Mouse (Mus musculus): ENCODE data around the gene Ptprb. TPM values are rescaled to one million over a fixed set of nuclear protein-coding genes. Genes with fewer than 3 reads are reported as not detected.

Ptprb gene
- total RNA-seq (2014; rRNA removed) (6.3 and 9.8 TPM in 2 replicates), polyA plus RNA-seq (2015; fragmentation: Nextera tagmentation; extraction: Ambion mirVana) (1.4 and 2.3 TPM in 2 replicates)

DNA sequence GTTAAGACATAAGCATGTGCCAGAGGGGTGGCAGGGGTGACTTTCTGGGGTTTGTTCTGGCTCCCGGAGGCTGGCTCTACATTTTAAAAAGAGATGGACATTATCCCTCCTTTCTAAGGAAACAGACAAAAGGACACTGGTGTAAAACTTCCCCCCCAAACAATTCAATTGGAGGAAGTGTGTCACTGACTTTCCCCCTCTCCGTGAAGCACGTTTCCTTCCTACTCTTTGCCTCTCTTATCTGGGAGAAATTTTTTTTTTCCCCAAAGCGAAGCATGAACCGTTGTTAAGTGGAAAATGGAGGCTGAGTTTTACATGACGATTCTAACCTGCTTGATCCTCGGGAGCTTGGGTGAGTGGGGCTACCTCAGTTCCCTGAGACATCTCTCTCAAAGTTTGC lies at the start of gene Ptprb:
Ptprb (plus strand) TSS at position 244 of the 400 bp plus-strand sequence.
- Histone ChIP-seq H3K4me3 (ENCODE audit: low read depth, low read length) (no peak within 1 kb of the TSS), H3K27me3 (ENCODE audit: insufficient read depth, low read length) (no peaks in the 10 kb centered on the region), H3K36me3 (ENCODE audit: insufficient read depth) (no peaks in the 10 kb centered on the region), H3K9me3 (ENCODE audit: low read length) (no peaks in the 10 kb centered on the region), H3K4me1 (ENCODE audit: insufficient read depth) (no peaks in the 10 kb centered on the region), H3K4me2 (ENCODE audit: low read depth) (no peak within 1 kb of the TSS), H3K9ac (no peak within 1 kb of the TSS), H3K27ac (ENCODE audit: low read depth, low read length) (no peak within 1 kb of the TSS)
- WGBS, result 76% methylated on average over 7 of the region's 7 CpGs
- no peak for TF ChIP-seq CTCF (IDR thresholded peaks at IDR 0.05; ENCODE audit: low read depth)
- no peak for ATAC-seq
- no peak for DNase-seq

DNA sequence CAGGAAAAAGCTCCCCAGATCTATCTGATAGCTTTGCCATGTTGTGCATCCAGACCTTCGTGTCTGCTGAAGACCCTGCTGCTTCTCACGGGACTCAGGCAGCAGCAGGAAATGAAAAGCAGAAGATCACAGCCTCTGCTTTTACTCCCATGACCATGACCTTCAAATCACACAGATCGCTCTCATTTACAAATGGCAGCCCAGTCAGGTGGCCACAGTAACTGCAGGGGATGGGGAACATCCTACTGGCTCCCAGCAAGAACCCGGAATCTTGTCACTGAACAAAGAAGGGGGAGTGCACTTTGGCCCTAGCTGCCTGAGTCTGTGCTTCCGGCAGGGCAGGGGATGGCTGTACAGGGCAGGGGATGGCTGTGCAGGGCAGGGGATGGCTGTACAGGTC lies 40.0 kb upstream of the Ptprb start:
- H3K4me1 ChIP-seq (ENCODE audit: insufficient read depth), result no peaks in the 10 kb centered on the region
- no peak for ATAC-seq

DNA sequence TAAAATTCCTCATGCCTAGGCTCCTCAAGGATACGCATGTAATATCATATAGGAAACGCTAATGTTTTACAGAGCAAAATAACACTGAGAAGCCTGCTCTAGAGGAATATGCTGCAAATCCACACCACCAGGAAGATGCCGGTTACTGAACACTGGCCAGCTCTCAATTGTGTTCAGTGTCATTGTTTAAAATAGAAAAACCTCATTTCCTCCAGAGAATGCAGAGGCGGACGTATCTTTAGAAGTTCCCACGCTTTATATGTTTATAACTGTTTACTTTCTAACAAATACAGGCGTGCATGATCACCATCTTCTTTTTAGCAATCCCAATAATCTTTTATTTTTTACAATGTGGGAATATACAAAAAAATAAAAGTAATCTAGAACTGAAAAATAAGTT lies 33.1 kb upstream of the Ptprb start:
- H3K27me3 ChIP-seq (ENCODE audit: insufficient read depth, low read length), result no peaks in the 10 kb centered on the region
- H3K27ac ChIP-seq (ENCODE audit: low read depth, low read length), result no peak overlapping the region
- no peak overlapping the region for H3K4me3 ChIP-seq (ENCODE audit: low read depth, low read length)
- no peaks in the 10 kb centered on the region; the same call in 1 of the 2 replicates for H3K9me3 ChIP-seq (ENCODE audit: low read length)
- 72% methylated on average over 7 of the region's 7 CpGs for WGBS
- no peaks in the 10 kb centered on the region for H3K36me3 ChIP-seq (ENCODE audit: insufficient read depth)
- no peak overlapping the region for H3K9ac ChIP-seq
- DNase-seq (no peak), ATAC-seq (no peak)
- no peak for TF ChIP-seq CTCF (IDR thresholded peaks at IDR 0.05; ENCODE audit: low read depth)
- H3K4me1 ChIP-seq (ENCODE audit: insufficient read depth), result no peaks in the 10 kb centered on the region
- no peak overlapping the region for H3K4me2 ChIP-seq (ENCODE audit: low read depth)

More for the DNA sequence above, 40.0 kb upstream of the Ptprb start:
- Histone ChIP-seq H3K27ac (ENCODE audit: low read depth, low read length) (no peak overlapping the region), H3K9ac (no peak overlapping the region), H3K9me3 (ENCODE audit: low read length) (no peaks in the 10 kb centered on the region), H3K36me3 (ENCODE audit: insufficient read depth) (no peaks in the 10 kb centered on the region), H3K4me2 (ENCODE audit: low read depth) (no peak overlapping the region), H3K4me3 (ENCODE audit: low read depth, low read length) (no peak overlapping the region), H3K27me3 (ENCODE audit: insufficient read depth, low read length) (no peaks in the 10 kb centered on the region)
- 66% methylated on average over 5 of the region's 5 CpGs for WGBS
- no peak for TF ChIP-seq CTCF (IDR thresholded peaks at IDR 0.05; ENCODE audit: low read depth)
- DNase-seq, result no peak

DNA sequence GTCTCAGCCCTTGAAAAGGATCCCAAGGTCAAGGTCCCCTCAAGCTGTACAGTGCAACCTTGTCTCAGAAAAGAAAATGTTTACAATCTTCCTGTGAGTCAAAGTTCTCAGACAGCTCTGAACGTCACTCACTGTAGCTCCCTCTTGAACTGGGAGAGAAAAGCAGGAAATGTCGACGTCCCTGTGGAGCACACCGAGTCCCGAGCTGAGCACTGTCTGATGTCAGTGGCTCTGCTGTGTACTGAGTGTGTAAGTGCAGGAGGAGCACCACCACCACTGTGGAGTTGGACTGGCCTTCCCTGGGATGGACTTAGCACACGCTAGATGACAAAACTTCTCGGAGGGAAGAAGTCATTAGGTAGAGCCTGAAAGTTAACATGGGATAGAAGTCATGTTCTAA lies 31.9 kb upstream of the Ptprb start:
- H3K27me3 ChIP-seq (ENCODE audit: insufficient read depth, low read length), result no peaks in the 10 kb centered on the region
- H3K27ac ChIP-seq (ENCODE audit: low read depth, low read length), result no peak overlapping the region
- no peak for ATAC-seq

DNA sequence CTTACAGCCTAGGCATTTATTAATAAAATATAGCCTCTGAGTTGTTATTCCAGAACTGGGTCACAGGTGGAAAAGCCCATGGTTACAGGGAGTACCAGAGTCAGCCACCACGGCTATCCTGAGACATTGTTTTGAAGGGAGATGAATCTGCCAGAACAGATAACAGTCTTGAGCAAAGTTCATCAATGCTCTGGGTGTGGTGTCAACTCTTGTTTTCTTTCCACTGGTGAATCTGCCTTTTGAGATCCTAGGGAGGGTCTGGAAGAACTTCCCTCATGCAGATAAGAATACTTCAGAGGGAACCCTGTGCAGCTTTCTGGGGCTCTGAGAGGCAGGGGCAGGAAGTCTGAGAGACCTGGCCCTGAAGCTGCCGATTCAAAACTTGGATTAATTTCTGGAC lies 29.7 kb upstream of the Ptprb start:
- Histone ChIP-seq H3K9ac (no peak overlapping the region), H3K27me3 (ENCODE audit: insufficient read depth, low read length) (no peaks in the 10 kb centered on the region), H3K4me3 (ENCODE audit: low read depth, low read length) (no peak overlapping the region), H3K4me1 (ENCODE audit: insufficient read depth) (no peaks in the 10 kb centered on the region), H3K9me3 (ENCODE audit: low read length) (no peaks in the 10 kb centered on the region; the same call in 1 of the 2 replicates), H3K36me3 (ENCODE audit: insufficient read depth) (no peaks in the 10 kb centered on the region), H3K4me2 (ENCODE audit: low read depth) (no peak overlapping the region), H3K27ac (ENCODE audit: low read depth, low read length) (no peak overlapping the region)
- no peak for TF ChIP-seq CTCF (IDR thresholded peaks at IDR 0.05; ENCODE audit: low read depth)
- ATAC-seq (no peak), DNase-seq (no peak)
- WGBS, result 83% methylated on average over 2 of the region's 2 CpGs

More for the DNA sequence above, 31.9 kb upstream of the Ptprb start:
- Histone ChIP-seq H3K4me1 (ENCODE audit: insufficient read depth) (no peaks in the 10 kb centered on the region), H3K4me3 (ENCODE audit: low read depth, low read length) (no peak overlapping the region), H3K36me3 (ENCODE audit: insufficient read depth) (no peaks in the 10 kb centered on the region), H3K4me2 (ENCODE audit: low read depth) (no peak overlapping the region), H3K9me3 (ENCODE audit: low read length) (no peaks in the 10 kb centered on the region; the same call in 1 of the 2 replicates), H3K9ac (no peak overlapping the region)
- no peak for TF ChIP-seq CTCF (IDR thresholded peaks at IDR 0.05; ENCODE audit: low read depth)
- WGBS, result 71% methylated on average over 7 of the region's 7 CpGs
- DNase-seq, result no peak

DNA sequence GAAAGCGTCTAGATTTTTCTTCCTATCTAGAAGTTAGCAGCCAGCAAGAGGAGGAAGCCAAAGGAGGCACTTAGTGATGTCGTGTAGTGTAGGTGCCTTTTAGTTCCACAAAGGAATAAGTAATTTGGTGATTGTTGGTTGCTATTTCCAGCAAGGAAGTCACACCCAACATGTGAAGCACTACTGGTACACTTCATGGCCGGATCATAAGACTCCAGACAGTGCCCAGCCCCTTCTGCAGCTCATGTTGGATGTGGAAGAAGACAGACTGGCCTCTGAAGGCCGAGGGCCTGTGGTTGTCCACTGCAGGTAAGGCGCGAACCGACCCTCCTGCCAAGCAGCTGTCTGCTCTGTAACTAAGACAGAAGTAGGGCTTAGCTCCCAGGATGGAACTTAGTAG lies 22.7 kb upstream of the Ptprb start:
- Histone ChIP-seq H3K9ac (no peak overlapping the region), H3K4me2 (ENCODE audit: low read depth) (no peak overlapping the region), H3K4me1 (ENCODE audit: insufficient read depth) (no peaks in the 10 kb centered on the region), H3K4me3 (ENCODE audit: low read depth, low read length) (no peak overlapping the region), H3K27ac (ENCODE audit: low read depth, low read length) (no peak overlapping the region), H3K27me3 (ENCODE audit: insufficient read depth, low read length) (no peaks in the 10 kb centered on the region), H3K9me3 (ENCODE audit: low read length) (no peaks in the 10 kb centered on the region), H3K36me3 (ENCODE audit: insufficient read depth) (no peaks in the 10 kb centered on the region)
- 89% methylated on average over 7 of the region's 7 CpGs for WGBS
- DNase-seq (no peak), ATAC-seq (no peak)
- no peak for TF ChIP-seq CTCF (IDR thresholded peaks at IDR 0.05; ENCODE audit: low read depth)

DNA sequence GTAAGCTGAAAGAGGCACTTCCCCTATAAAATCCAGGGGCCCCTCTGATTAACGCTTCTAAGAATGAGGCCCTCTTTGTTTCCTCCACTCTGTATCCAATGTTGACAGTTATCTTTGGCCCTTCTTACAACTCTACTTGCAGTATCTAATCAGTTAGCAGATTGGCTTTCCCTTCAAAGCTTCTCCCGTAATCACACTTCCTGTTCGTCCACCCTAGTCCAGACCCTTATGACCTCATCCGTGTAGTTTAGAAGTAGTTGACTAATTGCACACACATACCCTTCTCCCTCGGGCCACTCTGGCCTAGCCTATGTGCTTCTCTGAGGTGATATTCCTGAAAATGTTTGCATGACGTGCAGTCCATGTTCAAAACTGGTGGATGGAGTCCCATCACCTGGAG lies 21.4 kb upstream of the Ptprb start:
- Histone ChIP-seq H3K4me3 (ENCODE audit: low read depth, low read length) (no peak overlapping the region), H3K4me2 (ENCODE audit: low read depth) (no peak overlapping the region), H3K4me1 (ENCODE audit: insufficient read depth) (no peaks in the 10 kb centered on the region), H3K9ac (no peak overlapping the region), H3K36me3 (ENCODE audit: insufficient read depth) (no peaks in the 10 kb centered on the region), H3K9me3 (ENCODE audit: low read length) (no peaks in the 10 kb centered on the region), H3K27me3 (ENCODE audit: insufficient read depth, low read length) (no peaks in the 10 kb centered on the region), H3K27ac (ENCODE audit: low read depth, low read length) (no peak overlapping the region)
- DNase-seq (no peak), ATAC-seq (no peak)
- TF ChIP-seq CTCF (IDR thresholded peaks at IDR 0.05; ENCODE audit: low read depth), result no peak
- 83% methylated on average over 6 of the region's 6 CpGs for WGBS

Data from forebrain, postnatal 0 days (tissue).